Mouse (Mus musculus): ENCODE results near the gene Dnali1. TPM values are rescaled to one million over a fixed set of nuclear protein-coding genes. Genes with fewer than 3 reads are reported as not detected.

The Dnali1 gene
- total RNA-seq, 2 experiments from 2014 or later: not detected

- intact Hi-C loops (cut with DNase I): no loop called here
- DNase-seq: no peak
Measured at GRCm38 (mm10) chr4:125055385-125055784, 10.1 kb downstream of the Dnali1 start.

- intact Hi-C loops (cut with DNase I): no loop called here
- no peak for DNase-seq
Measured at GRCm38 (mm10) chr4:125044454-125044853, 21.0 kb downstream of the Dnali1 start.

- no peak for DNase-seq
- intact Hi-C loops (cut with DNase I): no loop called here
Measured at GRCm38 (mm10) chr4:125034341-125034740, 31.2 kb downstream of the Dnali1 start.

DNA sequence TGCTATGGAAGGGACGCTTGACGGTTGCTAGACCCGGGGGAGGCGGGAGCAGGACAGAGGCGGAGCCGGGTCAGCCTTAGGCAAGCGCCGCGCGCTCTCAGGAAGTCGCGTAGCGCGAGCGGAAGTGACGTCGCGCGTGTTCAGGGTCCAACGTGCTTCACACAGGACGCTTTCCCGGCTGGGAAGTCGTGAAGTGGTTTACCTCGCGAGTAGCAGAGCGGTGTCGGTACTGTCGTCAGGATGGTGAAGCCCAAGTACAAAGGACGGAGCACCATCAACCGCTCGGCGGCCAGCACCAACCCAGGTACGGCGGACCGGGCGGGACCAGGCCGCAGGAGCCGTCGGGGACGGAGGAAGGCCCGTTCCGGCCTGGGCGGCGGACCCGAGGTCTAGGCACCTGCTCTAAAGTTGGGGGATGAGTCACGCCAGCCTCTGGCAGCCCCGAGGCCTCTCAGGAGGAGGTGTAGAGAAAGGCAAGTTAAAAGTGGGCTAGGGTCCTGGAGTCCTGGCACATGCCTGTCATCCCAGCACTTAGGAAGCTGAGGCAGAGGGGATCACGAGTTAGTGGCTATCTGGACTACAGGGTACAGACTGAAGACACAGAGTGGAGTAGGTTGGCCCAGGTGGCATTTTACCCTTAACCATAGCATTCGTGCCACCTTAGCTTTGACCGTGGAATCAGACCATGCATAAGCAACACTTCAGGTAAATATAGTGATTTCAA is 35.5 kb downstream of the Dnali1 start:
- peak; percentile 89 to 90 for DNase-seq
- intact Hi-C loops (cut with DNase I): no loop called here

DNA sequence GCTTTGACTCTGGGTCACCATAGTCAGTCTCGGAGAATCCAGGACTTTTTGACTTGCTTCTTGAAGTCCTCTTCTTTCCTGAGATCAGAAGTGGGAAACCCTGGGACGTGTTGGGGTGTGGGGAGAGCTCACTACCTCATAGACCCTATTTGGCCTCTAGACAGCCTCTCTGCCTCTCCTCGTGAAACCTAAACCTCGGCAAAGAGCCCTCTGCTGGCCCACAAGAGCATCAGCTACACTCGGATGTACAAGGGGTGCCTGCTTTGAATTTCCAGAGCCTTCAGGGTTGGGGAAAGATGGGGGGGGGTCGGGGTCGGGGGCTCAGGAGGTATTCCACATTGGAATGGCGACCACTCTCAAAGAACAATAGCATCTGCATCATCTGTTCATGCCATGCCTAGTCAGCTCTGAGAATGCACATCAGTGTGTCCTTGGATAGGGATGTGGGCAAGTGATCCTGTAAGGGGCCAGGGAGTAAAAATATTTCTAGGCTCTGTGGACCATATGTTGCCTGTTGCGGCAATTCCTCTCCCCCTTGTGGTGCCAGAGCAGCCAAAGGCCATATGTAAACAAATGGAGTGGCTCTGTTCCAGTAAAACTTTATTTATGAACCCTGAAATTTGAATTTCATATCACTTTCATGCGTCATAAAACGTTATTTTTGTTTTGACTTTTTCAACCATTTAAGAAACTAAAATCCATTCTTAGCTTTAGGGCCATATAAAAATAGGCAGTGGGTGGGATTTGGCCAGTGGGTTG is 44.5 kb downstream of the Dnali1 start:
- DNase-seq: no peak
- intact Hi-C loops (cut with DNase I): no loop called here

GRCm38 (mm10) chr4:125017431-125017830 is 48.1 kb downstream of the Dnali1 start:
- intact Hi-C loops (cut with DNase I): no loop called here
- DNase-seq: no peak

GRCm38 (mm10) chr4:125015806-125016635 is 49.5 kb downstream of the Dnali1 start, which contains the start of gene Gnl2:
Gene Gnl2 (plus strand): TSS chr4:125016585.
- peak in 1 of 2 experiments; percentile 28 for DNase-seq
- intact Hi-C loops (cut with DNase I): no loop called here

- no peak for DNase-seq
- intact Hi-C loops (cut with DNase I): no loop called here
Measured at GRCm38 (mm10) chr4:125008712-125009111, 56.8 kb downstream of the Dnali1 start.

- no peak for DNase-seq
- intact Hi-C loops (cut with DNase I): no loop called here
Measured at GRCm38 (mm10) chr4:125008220-125008619, 57.3 kb downstream of the Dnali1 start.

- no peak for DNase-seq
Measured at GRCm38 (mm10) chr4:125007460-125007859, 58.0 kb downstream of the Dnali1 start.

More at GRCm38 (mm10) chr4:125007460-125007859, 58.0 kb downstream of the Dnali1 start:
- intact Hi-C loops (cut with DNase I): no loop called here

Other genes starting within 250 kb of the Dnali1 start
- gene Yrdc, start 215.0 kb downstream of the Dnali1 start, total RNA-seq (2021): 1 to 10 TPM; 6.1 to 9.4 TPM
- gene 1110065P20Rik, start 214.5 kb downstream of the Dnali1 start, total RNA-seq (2021): 10 to 100 TPM; 19.6 to 20.4 TPM
- under 1 TPM; 0.39 to 0.43 TPM for gene Maneal, start 203.5 kb downstream of the Dnali1 start, total RNA-seq (2021)
- gene Epha10, start 184.8 kb downstream of the Dnali1 start, total RNA-seq (2021): not detected
- gene 9930104L06Rik, start 128.7 kb downstream of the Dnali1 start, total RNA-seq (2021): 1 to 10 TPM; 5.9 to 6.0 TPM
- 1 to 10 TPM in 1 of 2 experiments, under 1 TPM in 1; 0.64 to 1.0 TPM for gene Cdca8, start 126.4 kb downstream of the Dnali1 start, total RNA-seq (2021)
- gene Rspo1, start 79.3 kb downstream of the Dnali1 start, total RNA-seq (2021): under 1 TPM in 1 of 2 experiments, not detected in 1; 0.49 TPM
- gene Gnl2, start 49.1 kb downstream of the Dnali1 start, total RNA-seq (2021): 10 to 100 TPM; 21.3 to 31.4 TPM
- gene Snip1, start 969 bp upstream of the Dnali1 start, total RNA-seq (2021): 1 to 10 TPM; 3.5 to 4.1 TPM
- gene Meaf6, start 19.4 kb upstream of the Dnali1 start, total RNA-seq (2021): 10 to 100 TPM in 1 of 2 experiments, 1 to 10 TPM in 1; 7.6 to 10.5 TPM
- 1 to 10 TPM; 1.9 to 3.0 TPM for gene Zc3h12a, start 62.1 kb upstream of the Dnali1 start, total RNA-seq (2021)